ENCODE assay signal across 8 mouse cellular contexts in the genomic region with DNA sequence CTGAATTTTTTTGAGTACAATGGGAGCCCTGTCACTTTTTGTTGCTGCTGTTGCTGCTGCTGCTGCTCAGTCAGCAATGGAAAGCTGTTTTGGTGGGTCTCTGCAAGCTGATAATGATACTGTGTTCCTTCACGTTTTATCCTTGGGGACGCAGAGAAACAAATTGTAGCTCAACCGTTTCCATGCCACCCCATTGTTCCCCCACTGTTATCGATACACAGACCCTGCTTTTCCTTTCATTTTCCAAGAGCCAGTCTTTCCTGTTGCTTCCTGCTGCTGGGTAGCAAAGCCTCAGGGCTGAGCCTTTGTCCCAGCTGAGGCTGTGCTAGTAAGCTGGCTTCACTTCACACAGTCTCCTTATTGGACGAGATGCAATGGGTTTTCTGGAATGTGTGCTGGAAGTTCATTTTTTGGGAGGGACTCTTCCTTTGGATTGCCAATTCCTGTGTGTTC.
A peak's percentile ranks its signal among the peaks of the same experiment; 100 is the strongest.
DNase-seq lines count a peak whose midpoint lies in the region; TF ChIP-seq lines count a peak whose summit lies in the region.

No protein-coding gene starts in this region.

- WGBS in heart, embryonic 10.5 days = 10% methylated on average over 5 of the region's 5 CpGs

- peaks cover 34% of the 10 kb centered on the region for H3K4me1 ChIP-seq in brown adipose tissue, adult 24 weeks (ENCODE audit: control insufficient read depth, insufficient read depth, insufficient read length, low read length)
- peaks cover 69% of the 10 kb centered on the region for H3K4me1 ChIP-seq in heart, embryonic 10.5 days

- no peak for DNase-seq in heart, embryonic 10.5 days (ENCODE audit: low spot score)
- peak; percentile 66 for DNase-seq in kidney, postnatal 14 days
- peak; percentile 66 for DNase-seq in mesoderm, embryonic 11.5 days (ENCODE audit: low read depth, low spot score)
- DNase-seq in thymus, adult 18-20 months = no peak
- no peak for DNase-seq in urinary bladder, postnatal 36 days (ENCODE audit: low spot score in 2 of 2)
- no peak for DNase-seq in cerebellum, adult 11-12 months

- peak overlapping the region; percentile 24 for H3ac ChIP-seq in C2C12 (ENCODE audit: control insufficient read depth, insufficient read length, low read depth)

- peaks cover 87% of the 10 kb centered on the region for H3K79me2 ChIP-seq in C2C12 (ENCODE audit: control insufficient read depth, insufficient read depth)

- no peaks in the 10 kb centered on the region for H3K9me3 ChIP-seq in heart, embryonic 10.5 days

- no peaks in the 10 kb centered on the region for H3K36me3 ChIP-seq in C2C12 (ENCODE audit: control insufficient read depth, insufficient read depth)
- H3K36me3 ChIP-seq in heart, embryonic 10.5 days = no peaks in the 10 kb centered on the region

- H3K79me3 ChIP-seq in C2C12 (ENCODE audit: low read depth) = peaks cover 64% of the 10 kb centered on the region

- H3K27me3 ChIP-seq in C2C12 (ENCODE audit: control insufficient read depth, insufficient read depth, insufficient read length) = no peaks in the 10 kb centered on the region
- H3K27me3 ChIP-seq in heart, embryonic 10.5 days (ENCODE audit: insufficient read depth, poor library complexity, severe bottlenecking) = peaks cover 6% of the 10 kb centered on the region; the same call in 1 of the 2 replicates

- no peak for TF ChIP-seq CTCF in C2C12 (IDR thresholded peaks at IDR 0.05; ENCODE audit: control insufficient read depth, insufficient read depth, insufficient read length)

- no peak overlapping the region for H3K4me3 ChIP-seq in C2C12 (ENCODE audit: insufficient read depth, poor library complexity, severe bottlenecking)
- peak overlapping the region; percentile 43 for H3K4me3 ChIP-seq in brown adipose tissue, adult 24 weeks (ENCODE audit: insufficient read depth, low read depth, low read length)
- H3K4me3 ChIP-seq in heart, embryonic 10.5 days = no peak overlapping the region

- peak overlapping the region; percentile 64 for H3K27ac ChIP-seq in brown adipose tissue, adult 24 weeks (replicated peaks; ENCODE audit: low read depth, low read length)
- H3K27ac ChIP-seq in heart, embryonic 10.5 days = peak overlapping the region; percentile 73

TF ChIP-seq in C2C12, 6 proteins besides CTCF, POLR2A, EP300 and RAD21:
- no peak for TF ChIP-seq MYOG (IDR thresholded peaks at IDR 0.05; ENCODE audit: control insufficient read depth, extremely low read depth, insufficient read length)

Comparison
In these comparisons a context has a peak if more than half of its experiments do, and no peak if none do; other contexts are left out.
1. DNase-seq: peak in kidney, postnatal 14 days (single experiment) and mesoderm, embryonic 11.5 days (single experiment); none in heart, embryonic 10.5 days (single experiment), thymus, adult 18-20 months (0 of 2), urinary bladder, postnatal 36 days (0 of 2) and cerebellum, adult 11-12 months (single experiment).